Mouse (Mus musculus) kidney, adult 18-20 months (tissue): ENCODE data around the gene Dnase2a.
A peak's percentile ranks its signal among the peaks of the same experiment; 100 is the strongest.
"Not testable (repeated sequence)": the region's sequence is repeated elsewhere in the genome, so short reads cannot be mapped to it uniquely, and the experiment has no call there.

Experiments used
- DNase-seq: peaks from one replicate; pipeline ENCODE4 v3.0.0; 2021

Dnase2a gene

GRCm38 (mm10) chr8:84908421-84909161, at the start of gene Dnase2a:
TSS of gene Dnase2a (plus strand) at chr8:84908560.
- DNase-seq, result peak; percentile 97

DNA sequence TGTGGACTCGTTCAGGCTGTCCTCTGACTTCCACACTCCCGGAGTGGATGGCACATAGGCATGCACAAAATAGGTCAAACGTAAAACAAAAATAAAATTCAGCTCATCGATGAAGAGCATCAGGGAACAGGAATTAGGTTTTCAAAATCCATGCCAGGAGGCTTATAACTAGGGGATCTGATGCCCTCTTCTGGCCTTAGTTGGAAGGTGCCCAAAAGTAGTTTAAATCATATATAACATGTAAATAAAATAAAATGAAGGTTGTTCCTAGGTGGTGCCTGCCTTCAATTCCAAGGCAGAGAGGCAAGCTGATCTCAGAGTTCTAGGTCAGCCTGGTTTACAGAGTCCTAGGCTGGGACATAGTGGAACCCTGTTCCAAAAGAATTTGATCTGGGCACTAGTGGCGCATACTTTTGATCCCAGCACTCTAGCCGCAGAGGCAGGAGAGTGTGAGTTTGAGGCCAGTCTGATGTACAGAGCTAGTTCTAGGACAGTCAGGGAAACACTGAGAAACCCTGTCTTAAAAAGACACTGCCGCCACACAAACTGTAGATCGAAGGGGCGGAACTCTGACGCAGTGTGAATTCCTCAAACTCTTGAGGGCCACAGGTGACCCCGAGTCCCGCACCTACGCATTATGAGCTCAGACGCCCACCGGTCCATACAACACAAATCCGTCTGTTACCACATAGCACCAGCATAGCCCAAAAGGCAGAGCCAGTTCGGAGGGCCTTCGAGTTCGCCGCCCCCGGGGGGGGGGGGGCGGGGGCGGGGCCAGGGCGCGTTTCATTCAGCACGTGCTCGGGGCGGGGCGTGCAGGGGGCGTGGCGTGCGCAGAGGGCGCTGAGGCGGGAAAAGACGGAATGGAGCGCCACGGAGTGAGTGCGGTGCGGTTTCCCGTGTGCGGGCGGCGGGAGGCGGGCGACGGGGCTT, 36.7 kb upstream of the Dnase2a start, which contains the start of gene Syce2:
Gene Syce2, plus strand, starts transcription at position 736 of the 933 bp plus-strand sequence.
- peak; percentile 84 for DNase-seq

- DNase-seq, result peak; percentile 40
Measured at GRCm38 (mm10) chr8:84872309-84872965, 35.9 kb upstream of the Dnase2a start.

GRCm38 (mm10) chr8:84873016-84873415, 35.3 kb upstream of the Dnase2a start:
- DNase-seq, result no peak

DNA sequence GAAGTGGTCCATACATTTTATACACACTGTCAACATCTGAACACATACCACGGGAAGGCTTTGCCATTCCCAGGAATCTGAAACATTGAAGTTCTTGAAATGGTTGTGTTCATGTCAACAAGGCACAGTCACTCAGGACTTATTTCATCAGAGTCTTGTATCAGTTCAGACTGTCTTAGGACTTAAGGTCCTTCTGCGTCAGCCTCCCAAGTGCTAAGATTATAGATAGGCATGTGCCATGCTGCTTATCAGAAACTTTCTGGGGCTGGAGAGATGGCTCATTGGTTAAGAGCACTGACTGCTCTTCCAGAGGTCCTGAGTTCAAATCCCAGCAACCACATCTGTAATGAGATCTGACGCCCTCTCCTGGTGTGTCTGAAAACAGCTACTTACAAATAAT, 34.0 kb upstream of the Dnase2a start:
- no peak for DNase-seq

DNA sequence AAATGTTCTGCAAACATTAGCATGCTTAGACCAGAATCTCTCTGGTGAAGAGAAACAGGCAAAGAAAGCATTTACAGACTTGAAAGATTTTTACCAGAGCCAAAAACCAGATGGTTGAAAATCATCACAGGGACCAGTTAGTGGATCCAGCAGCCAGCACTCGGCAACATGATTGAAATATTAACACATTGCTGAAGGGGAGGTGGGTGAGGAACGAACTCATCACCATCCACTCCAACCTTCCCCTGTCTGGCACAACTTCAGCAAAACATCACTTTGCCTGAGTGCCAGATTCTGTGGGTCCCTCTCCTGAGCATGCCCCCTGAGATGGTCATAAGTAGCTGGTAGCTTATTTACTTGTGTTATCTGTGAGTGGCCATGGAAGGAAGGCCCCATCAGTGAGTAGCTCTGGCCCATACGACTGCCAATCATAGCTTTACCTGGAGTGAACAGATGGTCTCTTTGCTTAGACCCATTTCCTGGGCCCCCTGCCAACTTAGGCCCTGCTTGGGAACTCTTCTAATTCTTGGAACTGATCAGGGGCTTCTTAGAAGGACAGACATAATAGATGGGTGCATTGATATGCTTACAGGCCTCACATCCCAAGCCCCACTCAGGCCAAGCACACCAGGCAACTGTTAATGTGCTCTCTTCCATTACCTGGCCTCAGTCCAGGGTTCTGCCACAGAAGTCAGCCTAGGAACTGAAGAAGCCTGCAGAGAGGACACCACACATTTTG, 30.9 kb upstream of the Dnase2a start:
- no peak for DNase-seq

DNA sequence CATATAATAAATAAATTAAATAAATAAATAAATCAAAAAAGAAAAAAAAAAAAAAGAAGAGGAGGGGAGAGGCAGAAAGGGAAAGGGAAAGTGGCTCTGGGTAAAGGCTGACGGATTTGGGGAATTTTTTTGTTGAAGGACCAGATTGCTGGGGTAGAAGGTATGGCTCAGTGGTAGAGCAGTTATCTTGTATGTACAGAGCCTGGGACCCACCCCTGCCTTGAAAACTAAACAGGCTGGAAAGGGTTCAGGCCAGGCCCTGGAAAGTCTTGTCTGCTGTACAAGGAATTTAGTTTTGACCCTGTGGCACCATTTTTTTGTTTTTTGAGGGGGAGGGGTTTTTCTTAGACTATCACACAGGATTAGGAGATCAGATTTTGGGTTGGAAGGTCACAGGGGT, 29.4 kb upstream of the Dnase2a start:
- DNase-seq, result no peak

- DNase-seq, result no peak
Measured at GRCm38 (mm10) chr8:84884728-84885127, 23.6 kb upstream of the Dnase2a start.

GRCm38 (mm10) chr8:84888280-84888679, 20.1 kb upstream of the Dnase2a start:
- DNase-seq, result no peak

DNA sequence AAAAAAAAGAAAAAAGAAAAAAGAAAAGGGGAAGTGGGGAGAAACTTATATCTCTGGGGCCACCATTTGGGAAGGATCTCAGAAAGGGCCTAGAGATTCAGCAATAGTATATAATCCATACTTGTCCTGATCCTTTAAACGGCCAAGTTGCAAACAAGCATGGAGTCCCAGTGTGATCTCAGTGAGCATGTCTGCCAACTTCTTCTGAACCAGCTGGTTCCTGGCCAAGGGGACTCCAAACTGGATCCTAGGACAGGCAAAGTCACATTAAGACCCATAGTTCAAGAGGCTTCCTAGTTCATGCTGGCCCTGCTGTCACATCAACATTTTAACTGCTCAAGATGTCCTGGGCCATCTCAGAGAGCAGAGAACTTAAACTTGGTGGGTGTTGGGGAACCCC, 19.2 kb upstream of the Dnase2a start:
- no peak for DNase-seq

DNA sequence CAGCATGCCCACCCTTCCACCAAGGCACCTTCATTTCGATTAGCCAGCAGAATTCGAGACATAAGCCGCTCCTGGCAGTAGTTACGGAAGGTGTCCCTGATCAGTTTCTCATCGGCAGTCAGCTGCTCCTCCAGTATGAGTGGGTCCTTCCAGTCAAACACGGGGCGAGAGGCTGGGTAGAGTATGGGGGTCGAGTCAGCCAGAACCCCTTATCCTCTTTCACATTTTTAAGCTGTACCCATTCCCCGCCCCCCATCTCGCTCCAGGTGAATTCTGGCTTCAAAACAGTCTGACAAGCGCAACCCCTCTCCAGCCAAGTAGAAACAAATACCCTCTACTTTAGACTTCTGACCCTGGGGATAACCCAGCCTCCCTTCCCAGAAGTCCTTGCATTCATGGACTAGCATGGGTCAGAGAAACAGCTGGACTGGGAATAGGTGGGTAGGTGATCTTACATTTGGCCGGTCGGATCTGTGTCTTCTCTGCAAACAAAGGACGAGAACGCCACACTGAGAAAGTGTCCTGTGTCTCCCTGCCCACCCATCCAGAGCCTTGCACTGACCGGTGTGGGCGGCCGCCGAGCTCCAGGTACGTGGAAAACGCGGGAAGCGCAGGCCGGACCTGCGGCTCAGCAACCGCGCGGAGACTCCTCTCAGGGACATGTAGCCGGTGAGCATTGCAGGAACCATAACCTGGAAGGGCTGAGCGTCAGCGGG, 15.2 kb upstream of the Dnase2a start:
- DNase-seq, result peak; percentile 74

DNA sequence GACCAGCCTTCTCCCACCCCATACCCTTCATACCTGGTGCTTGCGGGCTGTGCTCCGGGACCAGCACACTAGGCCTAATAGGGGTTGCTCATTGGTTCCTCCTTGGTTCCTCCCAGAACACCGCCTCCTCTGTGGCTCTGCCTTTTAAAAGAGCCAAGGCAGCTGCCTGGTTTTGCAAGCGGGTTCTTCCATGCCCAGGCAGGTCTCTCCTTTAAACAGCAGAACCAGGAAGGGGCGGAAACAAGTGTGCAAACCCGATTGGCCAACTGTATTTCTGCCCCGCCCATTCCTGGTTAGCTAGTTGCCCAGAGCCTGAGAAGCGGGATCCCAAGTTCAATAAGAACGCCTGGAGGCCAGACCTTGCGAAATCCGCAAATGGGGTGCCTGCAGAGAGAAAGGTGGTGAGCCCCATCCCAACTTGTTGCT, 14.6 kb upstream of the Dnase2a start, which contains the start of gene Gcdh:
Gene Gcdh, minus strand, starts transcription at position 213 of the 426 bp plus-strand sequence.
- DNase-seq, result peak; percentile 94

DNA sequence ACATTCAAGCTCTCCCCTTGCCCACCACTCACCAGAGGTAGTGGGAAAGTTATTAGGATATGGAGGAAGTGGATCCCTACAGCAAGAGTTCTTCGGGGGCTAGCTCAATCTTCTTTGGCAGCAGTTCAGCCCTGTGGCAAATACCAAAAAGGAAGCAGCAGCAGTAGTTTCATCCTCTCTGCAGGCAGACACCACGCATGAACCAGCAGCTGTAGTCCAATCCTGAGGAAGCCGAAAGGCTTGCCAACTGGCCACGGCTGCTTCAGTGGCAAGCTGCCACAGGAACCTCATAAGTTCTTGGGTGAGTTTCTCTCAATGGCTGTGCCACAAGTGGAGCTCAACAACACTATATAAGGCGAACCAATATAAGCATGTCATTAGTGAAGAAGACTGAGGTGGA, 12.4 kb upstream of the Dnase2a start:
- no peak for DNase-seq

DNA sequence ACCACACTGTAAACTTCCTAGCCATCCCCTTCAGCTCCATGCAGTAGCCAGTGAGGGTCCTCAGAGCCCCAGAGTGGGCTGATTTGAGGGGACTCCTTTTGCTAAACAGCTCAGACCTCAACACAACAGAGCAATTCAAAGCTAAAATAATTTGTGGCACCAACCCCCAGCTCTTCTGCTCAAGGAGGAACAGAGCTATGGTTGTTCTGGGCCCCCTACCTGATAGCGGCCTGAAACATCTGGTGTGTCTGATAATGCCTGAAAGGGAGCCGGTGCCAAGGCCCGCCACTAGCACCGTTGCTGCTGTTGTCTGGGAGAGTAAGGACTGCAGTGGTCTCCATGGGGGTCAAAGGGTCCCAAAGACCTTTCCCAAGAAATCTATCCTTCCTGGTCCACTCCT, 7.3 kb upstream of the Dnase2a start:
- no peak for DNase-seq

DNA sequence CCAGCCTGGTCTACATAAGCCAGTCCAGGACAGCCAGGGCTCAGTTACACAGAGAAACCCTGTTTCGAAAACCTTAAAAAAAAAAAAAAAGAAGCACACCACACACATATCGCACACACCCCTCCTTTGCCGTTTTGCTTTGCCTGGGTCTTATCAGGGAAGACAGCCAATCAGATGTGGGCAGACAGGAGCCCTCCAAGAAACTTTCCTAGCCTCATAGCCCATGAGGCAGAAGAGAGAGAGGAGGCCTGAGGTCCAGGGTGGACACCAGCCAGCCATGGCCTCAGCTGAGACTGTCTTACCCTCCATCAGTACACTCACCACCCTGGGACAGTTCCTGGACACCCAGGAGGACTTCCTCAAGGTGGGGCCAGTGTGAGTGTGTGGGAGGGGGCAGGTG, 6.6 kb upstream of the Dnase2a start, which contains the start of gene Klf1:
Gene Klf1, plus strand, starts transcription at position 177 of the 400 bp plus-strand sequence.
- no peak for DNase-seq

- no peak for DNase-seq
Measured at GRCm38 (mm10) chr8:84902367-84902919, 5.9 kb upstream of the Dnase2a start.

- peak; percentile 97 for DNase-seq
Measured at GRCm38 (mm10) chr8:84902920-84903661, 5.3 kb upstream of the Dnase2a start.

DNA sequence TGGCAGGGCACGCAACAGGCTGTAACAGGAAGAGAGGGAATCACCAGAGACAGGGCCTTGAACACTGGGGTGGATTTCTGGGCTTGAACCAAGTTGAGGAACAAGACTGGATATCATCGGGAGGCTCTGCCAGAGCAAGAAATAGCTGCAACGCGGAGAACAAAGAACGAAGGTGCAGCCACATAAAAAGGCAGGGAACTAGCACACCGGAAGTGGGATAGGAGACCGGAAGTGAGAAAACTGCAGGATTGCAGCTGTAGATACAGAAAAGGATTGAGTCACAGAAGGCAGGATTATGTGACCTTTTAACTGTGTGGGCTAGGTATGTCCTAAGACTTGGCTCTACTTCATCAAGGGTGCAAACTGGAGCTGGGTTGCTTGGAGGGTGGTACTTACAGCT, 4.0 kb upstream of the Dnase2a start:
- no peak for DNase-seq

DNA sequence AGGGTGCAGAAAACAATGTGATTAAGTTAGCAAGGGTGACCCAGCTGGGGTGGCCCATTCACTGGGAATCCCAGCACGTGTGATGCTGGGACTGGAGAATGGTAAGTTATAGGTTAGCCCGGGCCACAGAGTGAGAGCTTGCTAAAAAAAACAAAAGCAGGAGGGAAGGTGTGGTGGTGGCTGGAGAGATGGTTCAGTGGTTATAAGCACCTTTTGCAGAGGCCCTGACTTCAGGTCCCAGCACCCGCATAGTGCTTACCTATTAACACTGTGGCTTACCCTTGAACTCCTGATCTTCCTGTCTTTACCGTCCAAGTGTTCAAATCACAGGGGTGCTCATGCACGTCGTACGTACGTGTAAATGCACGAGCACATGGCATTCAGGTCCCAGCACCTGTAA, 1.3 kb upstream of the Dnase2a start:
- DNase-seq, result no peak

- DNase-seq, result no peak
Measured at GRCm38 (mm10) chr8:84907493-84907892, 867 bp upstream of the Dnase2a start.

DNA sequence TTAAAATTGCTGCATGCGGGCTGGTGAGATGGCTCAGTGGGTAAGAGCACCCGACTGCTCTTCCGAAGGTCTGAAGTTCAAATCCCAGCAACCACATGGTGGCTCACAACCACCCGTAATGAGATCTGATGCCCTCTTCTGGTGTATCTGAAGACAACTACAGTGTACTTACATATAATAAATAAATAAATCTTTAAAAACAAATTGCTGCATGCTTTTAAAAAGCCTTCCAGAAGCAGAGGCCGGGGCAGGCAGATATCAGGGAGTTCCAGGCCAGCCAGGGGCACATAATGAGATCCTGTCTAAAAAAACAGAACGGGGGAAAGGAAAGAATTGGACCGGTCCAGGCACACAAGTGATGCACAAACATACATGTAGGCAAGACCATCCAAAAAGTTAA, 381 bp upstream of the Dnase2a start:
- not testable (repeated sequence) for DNase-seq
